In the genomic region with DNA sequence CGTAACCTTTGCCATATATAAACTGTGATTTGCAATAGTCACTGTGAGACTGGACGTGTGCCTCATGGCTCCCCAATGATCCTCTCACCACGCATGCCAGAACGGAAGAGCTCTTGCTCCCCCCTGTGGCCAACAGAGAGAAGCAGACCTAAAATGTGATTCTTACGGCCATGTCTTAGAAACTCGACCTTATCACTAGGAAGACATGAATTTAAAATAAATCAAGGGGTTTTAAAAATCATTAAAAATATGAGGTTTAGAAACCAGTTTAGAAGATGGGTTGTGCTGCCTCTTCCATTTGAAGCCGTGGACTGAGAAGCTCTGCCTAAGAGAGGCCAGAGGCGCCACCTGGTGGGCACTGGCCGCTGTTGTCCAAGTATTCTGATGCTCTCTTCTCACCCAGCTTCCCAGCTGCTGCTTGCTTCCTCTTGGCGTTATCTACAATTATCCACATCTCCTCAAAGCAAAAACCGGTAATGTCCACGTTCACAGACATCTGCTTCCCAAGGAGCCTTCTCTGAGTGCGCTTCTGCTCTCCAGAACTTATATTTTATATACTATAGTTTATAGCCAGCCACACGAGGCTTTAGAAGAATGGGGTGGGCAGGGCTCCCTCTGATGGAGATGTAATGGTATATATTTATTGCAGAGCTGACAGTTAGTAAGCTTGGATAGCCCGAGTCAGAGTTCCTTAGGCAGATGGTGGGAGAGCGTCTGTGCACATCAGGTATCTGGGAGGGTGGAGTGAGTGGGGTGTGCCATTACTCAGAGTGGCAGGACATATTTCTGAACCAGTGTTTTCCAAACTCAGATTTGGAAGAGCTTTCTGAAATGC, we compare ENCODE assay signal across 7 mouse cellular contexts. TPM values are rescaled to one million over a fixed set of nuclear protein-coding genes. Genes with fewer than 3 reads are reported as not detected.
DNase-seq lines count a peak whose midpoint lies in the region; ATAC-seq lines count a peak whose summit lies in the region.

No protein-coding gene starts in this region.

- H3K27ac ChIP-seq in embryonic facial prominence, embryonic 10.5 days (replicated peaks): peak overlapping the region; percentile 61; the same call in 1 of the 2 replicates
- H3K27ac ChIP-seq in midbrain, embryonic 12.5 days (replicated peaks): no peak overlapping the region

- peak; percentile 85 for DNase-seq in adrenal gland, postnatal 14 days
- DNase-seq in embryonic facial prominence, embryonic 10.5 days (ENCODE audit: low spot score): peak; percentile 85
- DNase-seq in heart, adult 11 months: peak; percentile 92
- peak; percentile 45 for DNase-seq in kidney, adult 11 months
- peak; percentile 91 for DNase-seq in left cerebral cortex, postnatal 4 days
- peak; percentile 62 for DNase-seq in skeletal muscle tissue, adult 2 months (ENCODE audit: low read depth, low spot score)

- intact Hi-C loops in left cerebral cortex, postnatal 4 days (cut with DNase I): loop anchor here (1.0 to 5.0 kb wide), 2 partner anchors 120 to 226 kb away; no protein-coding TSS in a partner anchor

- H3K4me2 ChIP-seq in midbrain, embryonic 12.5 days (replicated peaks): peak overlapping the region; percentile 54

- peaks cover 13% of the 10 kb centered on the region; the same call in 1 of the 2 replicates for H3K27me3 ChIP-seq in embryonic facial prominence, embryonic 10.5 days (replicated peaks; ENCODE audit: low read depth, poor library complexity, severe bottlenecking)
- H3K27me3 ChIP-seq in midbrain, embryonic 12.5 days: peaks cover 17% of the 10 kb centered on the region; the same call in 1 of the 2 replicates

- H3K9ac ChIP-seq in midbrain, embryonic 12.5 days (replicated peaks): peak overlapping the region; percentile 50; the same call in 1 of the 2 replicates

- peak; percentile 74 for ATAC-seq in midbrain, embryonic 12.5 days (ENCODE audit: low FRiP score, low read depth)

- 9% methylated on average over 16 of the region's 16 CpGs for WGBS in embryonic facial prominence, embryonic 10.5 days
- 4% methylated on average over 16 of the region's 16 CpGs for WGBS in midbrain, embryonic 12.5 days

- no peaks in the 10 kb centered on the region for H3K36me3 ChIP-seq in embryonic facial prominence, embryonic 10.5 days (replicated peaks)
- no peaks in the 10 kb centered on the region for H3K36me3 ChIP-seq in midbrain, embryonic 12.5 days

- no peaks in the 10 kb centered on the region for H3K4me1 ChIP-seq in embryonic facial prominence, embryonic 10.5 days
- H3K4me1 ChIP-seq in midbrain, embryonic 12.5 days: no peaks in the 10 kb centered on the region

- peak overlapping the region; percentile 49 for H3K4me3 ChIP-seq in embryonic facial prominence, embryonic 10.5 days
- peak overlapping the region; percentile 30 for H3K4me3 ChIP-seq in midbrain, embryonic 12.5 days

- H3K9me3 ChIP-seq in embryonic facial prominence, embryonic 10.5 days: no peaks in the 10 kb centered on the region
- H3K9me3 ChIP-seq in midbrain, embryonic 12.5 days: no peaks in the 10 kb centered on the region

RNA-seq across cellular contexts. Expression of a gene that starts 28.3 kb away (rescaled TPM):
- 0.15 and 3.7 TPM in 2 replicates for total RNA-seq in adrenal gland, postnatal 14 days (2021)
- 0.12 and 0.18 TPM in 2 replicates for polyA plus RNA-seq in embryonic facial prominence, embryonic 10.5 days (2016; fragmentation: Nextera tagmentation; extraction: Ambion mirVana)
- total RNA-seq in left cerebral cortex, postnatal 4 days (2021): not detected
- polyA plus RNA-seq in midbrain, embryonic 12.5 days (2016; fragmentation: Nextera tagmentation; extraction: Ambion mirVana): 0.24 and 0.26 TPM in 2 replicates

RNA-seq across cellular contexts. Expression of a gene that starts 42.8 kb away (rescaled TPM):
- total RNA-seq in adrenal gland, postnatal 14 days (2021): 0.30 and 0.41 TPM in 2 replicates
- polyA plus RNA-seq in embryonic facial prominence, embryonic 10.5 days (2016; fragmentation: Nextera tagmentation; extraction: Ambion mirVana): 0.55 and 0.72 TPM in 2 replicates
- total RNA-seq in left cerebral cortex, postnatal 4 days (2021): under 1 TPM; 0.50 to 0.70 TPM
- 0.35 and 0.52 TPM in 2 replicates for polyA plus RNA-seq in midbrain, embryonic 12.5 days (2016; fragmentation: Nextera tagmentation; extraction: Ambion mirVana)
